Mouse (Mus musculus) cerebellum, adult 8-10 months (tissue): ENCODE measurements at regions not wholly inside any gene's neighbourhood (a gene's known extent, or its start where the extent isn't known, plus 50 kb on each side); places are given as distances from the start of the nearest gene placed in this dataset.
A peak's percentile ranks its signal among the peaks of the same experiment; 100 is the strongest.

ENCODE experiments used
- DNase-seq: peaks from one replicate; pipeline ENCODE4 v3.0.0; 2022

DNA sequence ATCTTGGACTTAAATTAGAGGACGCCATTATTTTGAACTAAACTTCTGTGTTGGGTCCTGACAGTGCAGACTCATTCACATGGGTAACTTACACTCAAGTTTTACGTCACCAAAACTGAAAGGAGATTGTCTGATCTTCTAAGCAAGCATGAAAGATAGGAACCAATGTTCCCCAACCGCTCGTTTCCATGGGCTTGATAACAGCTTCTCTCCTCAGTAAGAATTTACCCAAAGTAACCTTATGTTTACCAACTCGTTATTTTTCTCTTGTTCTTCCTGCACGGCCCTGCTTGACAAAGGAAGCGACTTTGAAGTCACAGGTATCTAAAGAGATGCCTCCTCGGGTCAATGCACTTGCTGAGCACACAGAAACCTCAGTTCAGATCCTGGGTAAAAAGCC is 245.6 kb downstream of the Rplp1 start:
- DNase-seq = no peak

DNA sequence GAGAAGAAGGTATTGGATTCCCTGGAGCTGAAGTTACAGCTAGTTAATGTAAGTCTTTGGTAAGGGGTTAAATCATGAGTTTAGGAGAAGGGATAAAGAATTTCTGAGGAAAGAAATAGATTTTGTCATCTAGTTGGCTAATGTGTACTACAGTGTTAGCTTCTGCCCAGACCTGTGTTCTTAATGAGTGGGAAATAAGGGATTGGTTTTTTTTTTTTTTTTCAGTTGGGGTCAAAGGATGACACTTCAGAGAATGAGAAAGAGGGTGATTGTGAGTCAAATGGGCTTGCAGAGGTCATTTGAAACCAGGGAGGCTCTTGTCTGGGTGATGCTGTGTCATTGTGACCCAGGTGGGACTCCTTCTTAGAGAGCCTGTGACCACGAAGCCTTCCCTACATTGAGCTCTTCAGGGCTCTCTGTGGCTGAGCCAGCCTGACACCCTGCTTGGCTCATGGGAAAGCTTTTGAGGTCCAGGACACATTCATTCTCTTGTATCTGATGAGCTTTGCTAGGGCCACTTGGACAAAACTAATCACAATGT is 246.1 kb downstream of the Rplp1 start:
- no peak for DNase-seq

DNA sequence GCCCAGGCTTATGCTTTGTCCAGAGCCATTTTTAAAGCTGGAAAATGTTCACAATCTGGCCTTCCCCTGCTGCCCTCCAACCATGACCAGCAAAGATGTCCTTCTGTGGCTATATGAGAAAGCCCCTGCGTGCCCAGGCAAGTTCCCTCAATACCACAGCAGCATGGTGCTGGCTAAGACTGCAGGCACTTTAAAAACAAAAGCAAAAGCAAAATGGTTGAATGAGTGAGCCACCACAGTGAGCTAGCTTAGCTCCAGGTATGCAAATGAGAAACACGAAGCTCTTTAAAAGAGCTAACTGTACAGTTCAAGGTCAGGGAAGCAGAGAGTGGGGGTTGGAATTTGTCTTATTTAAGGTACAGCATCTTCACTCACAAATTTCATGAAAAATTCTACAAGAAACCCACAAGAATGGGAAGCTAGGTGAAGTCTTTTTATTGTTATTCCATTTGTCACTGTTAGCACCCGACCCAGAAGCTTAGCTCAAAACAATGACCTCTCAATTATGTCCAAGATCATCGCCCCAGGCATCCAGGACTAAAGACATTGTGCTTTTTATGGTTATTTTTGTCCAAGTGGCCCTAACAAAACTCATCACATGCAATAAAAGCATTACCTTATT is 246.8 kb downstream of the Rplp1 start:
- no peak for DNase-seq

DNA sequence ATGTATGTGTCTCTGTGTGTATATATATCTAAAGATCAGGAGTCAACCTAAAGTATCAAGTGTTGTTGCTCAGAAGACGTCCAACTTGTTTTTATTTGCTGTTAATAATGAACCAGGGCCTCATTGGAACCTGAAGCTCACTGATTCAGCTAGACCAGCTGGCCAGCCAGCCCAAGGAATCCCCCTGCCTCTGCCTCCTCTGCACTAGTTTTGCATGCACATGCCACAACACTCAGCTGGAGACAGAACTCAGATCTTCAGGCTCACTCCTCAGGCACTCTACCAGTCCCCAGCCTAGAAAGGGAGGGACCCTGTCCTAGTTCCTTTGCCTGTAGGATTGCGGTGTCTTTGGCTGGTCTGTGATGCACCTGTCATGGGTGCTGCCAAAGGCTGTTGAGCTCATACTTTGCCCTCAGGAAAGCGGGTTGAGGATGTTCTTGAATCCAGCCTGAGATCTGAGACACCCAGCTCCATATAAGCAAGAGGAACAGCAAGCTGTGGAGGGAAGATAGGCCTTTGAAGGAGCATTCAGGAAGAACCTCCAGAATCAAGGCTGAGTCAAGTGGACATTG is 247.5 kb downstream of the Rplp1 start:
- no peak for DNase-seq

DNA sequence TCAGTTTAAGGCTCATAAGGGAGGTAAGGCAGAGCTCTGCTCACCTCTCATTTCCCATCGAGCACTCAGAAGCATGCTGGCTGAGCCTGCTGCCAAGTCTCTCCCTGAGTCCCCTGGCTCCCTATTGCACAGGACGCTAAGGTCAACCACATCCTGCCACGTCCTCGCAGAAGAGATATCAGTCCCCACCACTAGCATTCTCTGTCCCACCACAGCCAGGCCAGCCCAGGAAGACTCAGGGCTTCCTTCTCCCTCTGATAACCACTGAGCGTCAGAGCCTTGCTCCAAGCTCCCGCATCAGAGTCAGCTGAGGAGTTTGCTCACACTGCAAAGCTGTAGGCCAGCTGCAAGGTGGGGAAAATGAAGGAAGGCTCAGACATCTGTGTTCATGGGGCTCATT is 248.2 kb downstream of the Rplp1 start:
- no peak for DNase-seq

DNA sequence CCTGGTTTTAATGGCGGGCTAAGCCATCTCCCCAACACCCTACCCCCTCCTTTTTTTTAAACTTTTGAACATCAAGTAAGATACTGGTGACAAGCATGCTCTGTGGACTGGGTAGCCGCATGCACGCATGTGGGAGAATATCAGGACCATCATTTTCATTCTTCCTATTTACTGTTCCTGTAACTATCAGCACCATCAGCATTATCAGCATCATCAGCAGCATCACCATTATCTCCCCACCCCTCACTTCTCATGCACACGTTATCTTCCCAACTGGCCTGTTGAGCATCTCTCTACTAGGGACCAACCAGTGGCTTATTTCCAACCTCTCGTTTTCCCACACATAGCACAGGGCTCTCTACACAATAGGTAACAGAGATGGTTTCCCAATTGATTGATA is 249.1 kb downstream of the Rplp1 start:
- DNase-seq = no peak

DNA sequence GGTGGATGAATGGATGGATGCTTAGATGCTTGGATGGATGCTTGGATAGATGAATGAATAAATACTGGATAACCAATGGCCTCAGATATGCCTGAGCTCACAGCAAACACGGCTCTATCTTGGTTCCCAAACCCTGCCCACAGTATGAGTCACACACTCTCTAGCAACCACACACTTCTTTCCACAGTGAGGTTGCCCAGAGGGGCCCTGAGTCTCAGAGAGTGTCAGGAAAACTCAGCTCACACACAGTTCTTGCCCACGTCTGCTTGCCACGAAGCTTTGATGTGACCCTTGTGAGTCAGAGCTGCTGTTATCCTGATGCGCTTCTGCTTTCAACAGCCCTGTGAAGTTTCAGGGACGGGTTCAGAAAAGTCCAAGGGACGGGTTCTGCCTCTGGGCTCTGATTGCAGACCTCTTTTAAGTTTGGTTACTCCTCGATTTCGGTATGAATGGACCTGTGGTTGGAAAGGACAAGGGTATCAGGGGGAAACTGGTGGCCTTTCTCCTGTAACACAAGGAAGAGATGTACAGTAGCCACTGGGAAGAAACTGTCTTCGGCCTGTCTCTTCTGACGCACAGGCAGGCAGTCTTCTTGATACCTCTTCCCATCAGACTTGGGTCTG is 250.2 kb downstream of the Rplp1 start:
- no peak for DNase-seq

DNA sequence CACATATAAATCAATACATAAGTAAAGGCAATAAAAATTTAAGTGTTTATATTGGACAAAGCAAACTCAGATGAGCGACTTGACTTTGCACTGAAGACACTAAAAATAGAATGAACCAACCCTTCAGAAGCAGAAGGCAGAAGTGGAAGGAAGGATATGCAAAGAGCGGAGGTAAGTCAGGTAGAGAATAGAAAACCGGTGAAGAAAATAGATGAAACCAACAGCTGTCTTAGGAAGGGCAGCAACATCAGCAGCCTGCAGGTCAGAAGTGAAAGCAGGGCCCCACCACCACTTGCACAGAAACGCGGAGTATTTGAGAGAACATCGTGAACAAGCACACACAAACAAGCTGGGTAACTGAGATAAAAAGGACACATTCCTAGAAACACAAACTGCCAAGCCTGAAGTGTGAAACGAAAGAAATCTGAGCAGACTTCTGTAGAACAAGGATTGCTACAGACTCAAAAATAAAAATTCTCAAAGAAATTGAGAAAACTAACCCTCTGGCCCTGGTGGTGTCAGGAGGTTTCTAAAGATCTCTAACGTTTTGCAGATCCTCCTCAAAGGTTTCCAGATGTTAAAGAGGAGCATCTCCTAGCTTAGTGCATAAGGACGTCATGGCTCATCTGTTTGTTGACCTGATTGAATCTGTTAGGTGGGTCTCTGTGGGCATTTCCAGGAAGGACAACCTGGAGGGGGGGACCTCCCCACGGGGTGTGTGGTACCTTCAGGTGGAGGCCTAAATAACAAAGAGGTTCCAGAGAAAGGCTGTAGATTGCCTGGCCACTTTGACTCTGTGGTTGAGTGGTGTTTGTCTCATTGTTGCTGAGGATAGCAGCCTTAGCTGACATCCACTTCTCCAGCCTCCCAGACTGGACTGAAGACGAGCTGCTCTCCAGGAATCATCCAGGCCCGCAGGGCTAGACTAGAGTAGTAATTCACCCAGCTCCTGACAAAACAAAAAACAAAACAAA is 252.0 kb downstream of the Rplp1 start:
- no peak for DNase-seq

DNA sequence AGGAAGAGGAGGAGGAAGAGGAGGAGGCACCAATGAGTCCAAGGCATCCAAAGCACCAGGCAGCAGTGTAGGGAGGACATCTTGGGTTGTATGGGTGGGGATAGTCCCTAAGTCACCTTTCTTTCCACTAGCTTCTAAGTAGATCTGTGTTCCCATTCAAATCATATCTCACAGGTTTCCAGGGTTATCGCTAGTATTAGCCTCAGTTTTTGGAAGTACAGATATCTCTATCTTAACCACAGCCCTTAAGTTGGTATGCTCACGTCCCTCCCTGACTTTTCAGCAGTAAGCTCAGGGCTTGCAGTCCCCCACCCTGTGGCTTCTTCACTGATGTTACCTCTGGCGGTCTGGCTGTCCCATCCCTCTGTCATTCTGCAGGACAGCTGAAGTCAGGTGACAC is 254.2 kb downstream of the Rplp1 start:
- no peak for DNase-seq

DNA sequence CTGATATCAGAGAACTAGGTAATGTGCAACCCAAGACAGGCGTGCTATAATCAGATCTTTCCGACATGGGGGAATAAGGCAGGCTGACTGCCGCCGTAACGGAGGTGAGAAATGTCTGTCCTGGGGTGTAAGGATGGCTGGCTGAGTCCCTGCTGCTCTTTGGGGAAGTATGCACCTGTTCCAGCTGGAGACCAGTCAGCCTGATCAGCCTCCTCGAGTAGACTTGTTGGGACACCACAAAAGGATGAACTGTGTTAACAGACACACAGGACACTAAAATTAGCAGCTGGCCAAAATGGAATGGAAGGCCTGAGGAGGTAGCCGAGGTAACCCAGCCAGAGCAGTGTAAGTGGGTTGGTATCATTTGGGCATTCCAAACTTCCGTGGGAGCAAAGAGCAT is 256.3 kb downstream of the Rplp1 start:
- no peak for DNase-seq

DNA sequence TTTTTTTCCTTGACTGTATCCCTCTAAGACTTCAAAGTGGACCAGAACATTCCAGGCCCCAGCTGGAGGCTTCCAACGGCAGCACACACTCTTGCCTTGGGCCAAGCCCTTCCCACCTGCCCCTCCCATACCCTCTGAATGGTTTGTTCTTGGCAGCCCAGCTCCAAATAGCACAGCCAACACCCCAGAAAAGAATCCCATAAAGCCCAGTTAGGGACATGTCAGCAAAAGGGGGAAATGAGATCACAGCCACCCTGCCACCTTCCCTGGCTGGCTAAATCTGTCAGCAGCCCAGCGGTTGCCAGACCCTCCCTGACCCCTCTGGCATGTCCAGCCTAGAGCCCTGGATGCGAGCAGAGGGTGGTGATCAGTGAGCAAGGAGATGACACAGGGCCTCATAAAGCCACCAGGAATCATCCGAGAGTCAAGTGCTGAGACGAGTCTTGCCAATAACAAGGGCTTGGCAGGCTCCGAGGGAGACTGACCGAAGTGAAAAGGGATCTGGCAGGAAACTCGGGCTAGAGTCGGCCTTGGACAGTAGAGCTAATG is 258.8 kb downstream of the Rplp1 start:
- peak; percentile 5 for DNase-seq

DNA sequence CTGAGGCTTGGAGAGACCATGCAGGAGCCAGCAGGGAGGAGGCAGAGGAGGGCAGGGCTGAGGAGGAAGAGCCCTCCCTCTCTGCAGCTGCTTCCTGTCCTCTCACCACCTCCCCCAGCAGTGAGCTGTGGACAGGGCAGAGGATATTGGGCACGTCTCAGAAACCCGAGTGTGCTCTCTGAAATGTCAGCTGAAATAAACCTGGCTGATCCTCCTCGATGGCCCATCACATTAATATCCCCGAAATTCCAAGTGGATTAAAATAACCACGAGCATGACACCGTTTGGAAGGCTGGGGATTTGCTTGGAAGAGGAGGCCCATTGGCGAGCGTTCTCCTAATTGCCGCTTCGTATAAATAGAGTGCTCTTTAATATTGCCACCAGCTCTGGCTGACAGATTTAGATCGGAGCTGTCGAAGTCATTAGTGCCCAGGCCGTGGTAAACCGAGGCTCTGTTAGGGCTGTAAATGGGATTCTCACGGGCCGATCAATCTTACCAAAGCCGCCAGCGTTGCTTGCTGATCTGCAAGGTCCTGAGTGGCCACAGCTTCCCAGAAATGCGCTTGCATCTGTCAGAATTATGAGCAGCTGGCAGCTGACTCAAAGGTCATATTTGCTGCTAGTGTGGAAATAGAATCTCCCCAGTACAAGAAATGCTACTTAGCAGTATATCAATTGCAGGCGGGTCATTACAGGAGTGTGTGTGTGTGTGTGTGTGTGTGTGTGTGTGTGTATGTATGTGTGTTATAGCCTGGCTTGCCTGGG is 268.5 kb downstream of the Rplp1 start:
- DNase-seq = no peak

DNA sequence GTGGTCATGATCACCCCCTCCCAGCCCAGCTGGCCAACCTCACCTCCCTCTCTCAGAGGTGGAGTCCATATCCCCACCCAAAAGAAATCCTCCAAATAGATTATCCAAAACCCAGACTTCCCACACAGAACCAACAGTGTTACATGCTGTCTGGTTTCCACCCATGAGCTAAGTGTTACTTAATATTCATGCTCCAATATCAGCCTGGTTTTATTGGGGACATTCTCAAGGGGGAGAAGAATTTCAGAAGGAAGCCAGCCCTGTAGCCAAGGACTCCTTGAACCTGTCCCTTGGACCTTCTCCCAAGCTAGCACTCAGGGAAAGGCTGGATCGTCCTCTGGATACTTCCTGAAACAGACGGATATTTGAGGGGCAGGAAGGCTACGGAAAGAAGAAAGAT is 268.6 kb downstream of the Tle3 start:
- DNase-seq = no peak

DNA sequence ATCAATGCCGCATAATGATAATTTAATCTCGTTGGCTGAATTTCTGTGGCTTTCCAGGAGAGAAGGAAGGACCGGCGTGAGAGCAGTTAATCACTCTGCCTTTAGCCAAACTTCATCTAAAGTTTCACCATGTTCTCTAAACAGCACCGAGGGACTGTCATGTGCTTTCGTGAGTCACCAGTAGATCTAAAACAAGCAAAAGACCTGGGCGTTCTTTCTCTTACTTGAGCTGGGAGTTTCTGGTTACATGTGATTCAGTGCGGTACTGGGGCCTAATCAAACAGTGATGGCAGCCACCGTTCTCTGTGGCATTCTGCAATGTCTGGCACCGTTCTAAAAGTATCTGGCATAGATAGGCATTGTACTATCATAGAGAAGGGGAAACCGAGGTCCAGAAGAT is 266.7 kb downstream of the Tle3 start:
- DNase-seq = no peak

DNA sequence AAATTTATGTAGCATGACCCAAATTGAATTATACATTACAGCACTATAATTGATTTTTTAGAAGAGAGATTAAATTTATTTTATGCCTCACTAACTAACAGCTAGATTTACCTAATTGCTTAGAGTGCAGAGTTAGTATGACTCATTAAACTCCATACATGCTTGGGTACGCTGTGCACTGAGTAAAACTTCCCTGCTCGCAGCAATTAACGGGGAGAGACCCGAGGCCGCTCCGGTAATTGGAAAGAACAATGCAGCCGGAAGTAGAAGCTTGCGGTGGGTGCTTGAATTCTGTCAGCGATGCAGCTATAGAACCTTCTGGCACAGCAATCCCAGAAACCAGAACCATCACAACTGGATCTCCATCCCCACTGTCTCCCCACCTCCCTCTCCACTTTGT is 261.8 kb downstream of the Tle3 start:
- no peak for DNase-seq

DNA sequence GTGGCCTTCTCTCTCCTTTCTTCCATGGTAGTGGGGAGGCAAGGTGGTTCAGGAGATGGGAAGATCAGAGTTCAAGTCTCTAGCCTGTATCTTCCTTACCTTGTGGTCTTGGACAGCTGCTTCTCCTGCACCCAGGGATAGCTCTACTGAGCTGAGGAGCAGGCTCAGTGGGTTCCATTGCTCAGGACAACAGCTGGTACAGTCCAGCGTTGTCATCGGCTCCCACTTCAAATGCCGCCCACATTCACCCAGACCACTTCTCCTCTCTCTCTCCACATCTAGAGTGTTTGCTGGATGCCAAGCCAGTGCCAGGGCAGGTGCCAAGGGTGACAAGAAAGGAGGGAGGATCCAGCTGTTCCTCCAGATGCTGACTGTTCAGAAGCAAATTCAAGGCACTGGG is 260.4 kb downstream of the Tle3 start:
- DNase-seq = no peak

DNA sequence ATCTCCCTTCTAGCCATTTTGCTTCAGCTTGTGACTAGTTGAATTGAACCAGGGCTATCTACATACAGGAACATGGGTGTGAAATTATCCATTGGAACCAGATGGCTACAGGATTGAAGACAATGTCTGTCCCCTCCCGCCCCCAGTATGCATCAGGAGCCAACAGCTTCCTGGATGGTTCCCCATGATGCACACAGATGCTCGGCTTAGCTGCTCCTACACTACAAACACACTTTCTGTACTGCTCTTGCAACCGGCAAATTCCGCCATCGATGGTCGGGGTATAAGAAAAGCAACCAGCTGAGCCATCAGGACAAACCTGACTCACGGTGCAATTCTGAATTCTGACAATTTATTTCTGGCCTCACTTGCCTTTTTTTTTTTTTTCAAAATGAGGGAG is 258.9 kb downstream of the Tle3 start:
- no peak for DNase-seq

DNA sequence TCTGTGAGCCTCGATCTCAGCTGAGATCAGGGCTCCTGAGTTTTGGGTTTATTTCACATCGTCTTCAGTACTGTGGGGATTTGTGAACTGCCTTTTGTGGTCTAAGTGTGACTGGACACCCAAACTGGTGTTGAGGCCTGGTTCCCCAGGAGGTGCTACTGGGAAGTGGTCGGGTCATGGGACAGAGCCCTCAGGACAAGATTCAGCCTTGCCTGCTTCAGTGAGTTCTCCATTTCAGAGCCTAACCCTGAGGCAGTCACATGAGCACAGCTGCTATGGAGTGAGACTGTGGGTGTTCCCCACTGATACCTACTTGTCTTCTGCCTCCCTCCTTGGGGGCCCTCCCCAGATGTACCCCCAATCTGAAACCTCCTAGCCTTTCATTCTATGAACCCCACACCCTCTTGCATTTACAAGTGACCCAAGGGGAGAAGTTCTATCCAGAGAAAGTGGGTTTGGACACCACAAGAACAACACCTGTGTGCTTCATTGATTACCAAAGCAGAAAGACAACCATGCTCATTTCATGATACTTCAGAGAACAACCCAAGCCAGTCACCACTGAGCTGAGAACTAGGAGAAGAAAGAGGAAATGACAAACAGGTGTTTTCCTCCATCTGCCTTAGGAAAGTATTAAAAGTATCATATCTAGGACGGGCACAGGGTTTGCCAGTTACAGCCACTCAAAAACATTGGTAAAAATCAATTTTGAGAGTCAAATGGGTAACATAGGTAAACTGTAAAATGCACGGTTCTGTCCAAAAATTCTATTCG is 255.8 kb downstream of the Tle3 start:
- DNase-seq = no peak

DNA sequence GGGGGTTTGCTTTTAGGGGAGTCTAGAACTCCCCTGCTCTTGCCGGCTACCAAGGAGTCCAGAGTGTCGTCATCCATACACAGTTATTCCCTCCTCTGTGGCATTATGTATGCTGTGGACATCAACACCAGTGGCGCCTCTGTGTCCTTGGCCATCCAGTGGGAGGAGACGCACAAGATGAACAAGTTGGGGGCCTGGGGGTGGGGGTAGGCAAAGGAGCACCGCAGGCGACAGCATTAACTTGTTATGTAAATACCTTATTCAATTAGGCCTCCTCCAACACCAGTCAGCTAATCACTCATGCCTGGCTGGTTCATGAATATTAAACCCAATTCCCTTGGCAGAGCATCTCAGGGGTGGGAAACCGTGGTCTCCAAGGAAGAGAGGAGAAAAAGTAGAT is 250.8 kb downstream of the Tle3 start:
- no peak for DNase-seq

DNA sequence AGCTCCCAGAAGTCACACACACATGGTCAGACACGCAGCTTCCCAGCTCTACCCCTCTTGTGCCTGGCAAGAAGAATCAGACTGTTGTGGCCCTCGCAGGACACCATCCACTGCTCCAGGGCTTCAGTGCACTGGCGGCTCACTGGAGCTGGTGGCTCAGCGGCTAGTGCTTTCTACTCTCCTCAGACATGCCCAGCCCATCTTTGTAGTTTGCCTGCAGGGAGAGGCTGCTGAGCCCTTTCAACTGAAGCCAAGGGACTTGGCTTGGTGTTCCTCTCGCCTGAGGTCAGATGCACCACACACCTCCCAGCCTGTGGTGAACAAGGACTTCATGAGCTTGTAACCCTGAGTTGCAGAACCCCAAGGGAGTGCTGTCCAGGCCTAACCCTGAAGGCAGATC is 249.8 kb downstream of the Tle3 start:
- DNase-seq = no peak

DNA sequence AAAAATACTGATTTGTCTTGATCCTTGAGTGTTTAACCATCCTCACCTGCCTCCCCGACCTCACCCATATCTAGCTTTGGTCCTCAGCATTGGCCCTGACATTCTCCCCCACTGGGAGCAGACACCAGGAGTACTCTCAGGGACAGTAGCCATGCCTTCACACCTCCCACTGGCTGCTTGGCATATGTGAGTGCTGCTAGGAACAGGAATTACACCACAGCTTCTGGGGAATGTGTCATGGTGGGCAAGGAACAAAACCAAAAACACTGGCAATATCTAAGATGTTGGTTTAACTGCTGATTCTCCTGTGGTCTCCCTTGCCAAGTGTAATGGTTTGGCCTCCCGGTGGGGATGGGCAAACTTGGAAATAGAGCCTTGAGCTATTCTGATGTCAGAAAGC is 248.6 kb downstream of the Tle3 start:
- DNase-seq = no peak

DNA sequence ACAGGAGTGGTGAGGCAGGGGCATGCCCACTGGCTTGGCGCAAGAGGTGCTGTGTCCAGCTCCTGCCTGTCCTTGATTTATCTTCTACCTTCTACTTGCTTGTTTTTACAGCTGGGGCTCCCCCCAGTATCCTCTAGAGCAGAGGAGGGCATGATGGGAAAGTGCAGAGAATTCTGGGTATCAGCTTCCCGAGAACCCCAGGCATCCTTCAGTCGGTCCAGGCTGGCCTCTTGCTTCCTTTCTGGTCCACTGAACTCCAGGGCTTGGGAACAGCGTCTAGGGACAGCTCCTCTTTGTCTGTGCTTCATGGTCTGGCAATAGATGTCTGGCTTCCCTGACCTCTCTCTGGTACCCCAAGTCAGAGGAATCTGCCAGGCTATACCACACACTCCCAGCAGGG is 247.9 kb downstream of the Tle3 start:
- DNase-seq = no peak
